Mouse (Mus musculus): Measurements from ENCODE around the gene Med31.
"Not testable (repeated sequence)": the region's sequence is repeated elsewhere in the genome, so short reads cannot be mapped to it uniquely, and the experiment has no call there.

Gene Med31

GRCm38 (mm10) chr11:72207834-72208377, 7.5 kb downstream of the Med31 start:
- ChIA-PET CTCF (interaction anchor here in 1 of 4 experiments (1.6 to 2.1 kb wide), 2 partner anchors 13 to 104 kb away, joined by 4 to 6 read pairs; no protein-coding TSS in a partner anchor), POLR2A (interaction anchor here in 2 of 4 experiments (0.5 to 2.5 kb wide), 4 partner anchors 13 to 79 kb away, joined by 3 to 10 read pairs (median 4); no protein-coding TSS in a partner anchor)

- CTCF ChIA-PET = interaction anchor here in 3 of 4 experiments (0.9 to 2.2 kb wide), 9 partner anchors 14 to 222 kb away, joined by 3 to 13 read pairs (median 4); no protein-coding TSS in a partner anchor
- POLR2A ChIA-PET = interaction anchor here in 3 of 4 experiments (0.6 to 3.5 kb wide), 19 partner anchors 11 to 364 kb away, joined by 3 to 21 read pairs (median 4); partner anchors contain the start of genes Ggt6 (in 1 of the 3), Smtnl2 (in 1 of the 3) and Xaf1 (in 1 of the 3)
Observed at GRCm38 (mm10) chr11:72207204-72207833, 8.1 kb downstream of the Med31 start, which contains the start of the genes 4933427D14Rik and Txndc17. Gene 4933427D14Rik, minus strand, starts transcription at chr11:72207459. Gene Txndc17, plus strand, starts transcription at chr11:72207547.

DNA sequence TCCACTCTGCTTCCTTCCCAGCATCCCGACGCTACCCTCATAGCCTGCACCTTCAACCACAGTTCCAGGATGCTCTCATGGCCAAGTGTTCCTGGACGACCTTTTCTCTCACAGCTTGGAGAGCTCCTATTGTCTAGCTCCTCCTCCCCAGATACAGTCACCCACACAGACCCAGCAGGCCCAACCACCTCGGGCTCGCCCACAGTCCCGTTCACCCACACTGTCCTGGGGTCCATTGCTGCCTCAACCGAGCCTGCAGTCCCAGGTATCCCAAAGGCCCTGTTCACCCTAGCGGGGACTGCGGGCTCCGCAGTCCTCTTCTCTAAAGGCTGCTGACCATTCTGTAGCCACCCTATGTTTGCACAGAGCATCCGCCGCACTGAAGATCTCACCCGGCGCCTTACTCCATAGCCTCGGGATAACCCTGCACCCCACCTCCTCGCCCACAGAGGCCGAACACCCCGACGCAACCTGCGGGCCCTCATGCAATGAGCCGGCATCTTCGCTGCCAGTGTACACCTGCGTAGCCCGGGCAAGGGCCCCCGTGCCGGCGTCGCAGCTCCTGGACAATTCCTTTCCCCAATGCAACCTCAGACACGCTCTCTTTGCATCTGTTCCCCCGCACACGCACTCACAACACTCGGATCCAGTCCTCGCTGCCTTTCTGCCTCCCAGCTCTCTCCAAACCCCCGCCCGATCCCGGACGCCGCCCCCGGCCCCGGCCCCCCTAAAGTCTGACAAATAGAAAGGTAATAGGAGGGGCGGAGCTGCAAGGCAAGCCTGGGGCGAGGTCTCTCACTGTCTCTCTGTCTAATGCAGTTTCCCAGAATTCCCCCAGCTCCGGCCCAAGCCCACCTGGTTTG, 8.8 kb downstream of the Med31 start, which contains the start of gene Gm43951:
TSS of gene Gm43951 (minus strand) at position 500 of the 863 bp plus-strand sequence.
- CTCF ChIA-PET = interaction anchor here in 3 of 4 experiments (0.5 to 2.2 kb wide), 14 partner anchors 14 to 223 kb away, joined by 3 to 13 read pairs (median 4); no protein-coding TSS in a partner anchor
- POLR2A ChIA-PET = interaction anchor here in 3 of 4 experiments (0.6 to 3.5 kb wide), 23 partner anchors 11 to 1202 kb away, joined by 3 to 21 read pairs (median 4); partner anchors contain the start of genes Ggt6 (in 1 of the 3), Smtnl2 (in 1 of the 3) and Xaf1 (in 1 of the 3)

GRCm38 (mm10) chr11:72205256-72205655, 10.1 kb downstream of the Med31 start:
- ChIA-PET POLR2A (interaction anchor here in 2 of 4 experiments (0.5 to 3.5 kb wide), 6 partner anchors 9 to 137 kb away, joined by 3 to 21 read pairs (median 6); partner anchors contain the start of gene Xaf1 (in 1 of the 2)), CTCF (interaction anchor here in 3 of 4 experiments (0.8 to 2.2 kb wide), 6 partner anchors 16 to 224 kb away, joined by 3 to 13 read pairs (median 6); no protein-coding TSS in a partner anchor)

- POLR2A ChIA-PET = interaction anchor here in 3 of 4 experiments (0.6 to 1.3 kb wide), 3 partner anchors 12 to 139 kb away, joined by 3 read pairs; no protein-coding TSS in a partner anchor
- CTCF ChIA-PET = interaction anchor here in 2 of 4 experiments (0.8 to 1.2 kb wide), 4 partner anchors 17 to 90 kb away, joined by 3 read pairs; no protein-coding TSS in a partner anchor
Observed at GRCm38 (mm10) chr11:72203440-72203839, 12.0 kb downstream of the Med31 start.

DNA sequence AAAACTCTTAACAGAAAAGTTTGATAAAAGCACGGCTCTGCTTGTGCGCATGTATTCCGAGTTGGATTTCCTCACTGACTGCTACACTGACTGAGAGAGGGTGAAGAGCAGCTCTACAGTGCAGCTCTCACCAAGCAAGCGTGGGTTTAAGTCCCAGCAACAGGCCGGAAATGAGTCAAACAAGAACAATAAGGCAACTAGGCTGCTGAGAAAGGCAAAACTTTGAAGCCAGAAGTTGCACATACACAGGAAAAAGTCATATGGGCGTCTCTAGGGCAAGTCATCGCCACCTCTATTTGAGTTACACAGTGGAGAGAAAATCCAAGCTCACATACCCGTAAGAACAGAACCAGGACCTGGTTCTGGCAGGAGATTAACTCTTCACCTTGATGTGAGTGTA, 18.9 kb downstream of the Med31 start:
- ChIA-PET CTCF (no interaction called here), POLR2A (interaction anchor here in 2 of 4 experiments (0.7 to 3.8 kb wide), 5 partner anchors 9 to 105 kb away, joined by 3 to 21 read pairs (median 3); partner anchors contain the start of genes 4933427D14Rik (in 2 of the 2), Gm43951 (in 2 of the 2) and Txndc17 (in 1 of the 2))

GRCm38 (mm10) chr11:72194259-72194658, 21.1 kb downstream of the Med31 start:
- POLR2A ChIA-PET = interaction anchor here in 1 of 4 experiments (0.7 to 3.8 kb wide), 4 partner anchors 11 to 342 kb away, joined by 3 to 21 read pairs (median 7); partner anchors contain the start of genes 4933427D14Rik, Gm43951 and Txndc17
- CTCF ChIA-PET = interaction anchor here in 1 of 4 experiments (0.7 kb wide), 1 partner anchor 1947 kb away, joined by 3 read pairs; no protein-coding TSS in a partner anchor

GRCm38 (mm10) chr11:72190857-72191256, 24.5 kb downstream of the Med31 start:
- CTCF ChIA-PET = no interaction called here

GRCm38 (mm10) chr11:72184252-72184651, 31.1 kb downstream of the Med31 start:
- ChIA-PET POLR2A (interaction anchor here in 1 of 4 experiments (0.6 to 0.7 kb wide), 2 partner anchors 182 to 247 kb away, joined by 3 read pairs; no protein-coding TSS in a partner anchor), CTCF (interaction anchor here in 2 of 4 experiments (0.7 to 1.6 kb wide), 2 partner anchors 132 to 158 kb away, joined by 3 to 5 read pairs; no protein-coding TSS in a partner anchor)

More at GRCm38 (mm10) chr11:72190857-72191256, 24.5 kb downstream of the Med31 start:
- POLR2A ChIA-PET = interaction anchor here in 1 of 4 experiments (0.5 to 0.6 kb wide), 2 partner anchors 125 to 152 kb away, joined by 3 read pairs; no protein-coding TSS in a partner anchor

GRCm38 (mm10) chr11:72181136-72181535, 34.3 kb downstream of the Med31 start:
- ChIA-PET POLR2A (interaction anchor here in 1 of 4 experiments (0.6 kb wide), 1 partner anchor 25 kb away, joined by 3 read pairs; the partner anchor contains the start of gene Gm43951), CTCF (interaction anchor here in 1 of 4 experiments (0.6 kb wide), 2 partner anchors 43 to 414 kb away, joined by 3 read pairs; no protein-coding TSS in a partner anchor)

- POLR2A ChIA-PET = no interaction called here
Observed at GRCm38 (mm10) chr11:72180556-72180955, 34.8 kb downstream of the Med31 start.

GRCm38 (mm10) chr11:72176553-72176952, 38.8 kb downstream of the Med31 start:
- CTCF ChIA-PET = interaction anchor here in 2 of 4 experiments (1.0 to 1.2 kb wide), 2 partner anchors 32 to 124 kb away, joined by 3 to 4 read pairs; no protein-coding TSS in a partner anchor

More at GRCm38 (mm10) chr11:72180556-72180955, 34.8 kb downstream of the Med31 start:
- CTCF ChIA-PET = interaction anchor here in 2 of 4 experiments (0.6 to 1.1 kb wide), 3 partner anchors 43 to 415 kb away, joined by 3 read pairs; no protein-coding TSS in a partner anchor

GRCm38 (mm10) chr11:72175966-72176365, 39.4 kb downstream of the Med31 start:
- CTCF ChIA-PET = interaction anchor here in 3 of 4 experiments (0.6 to 1.0 kb wide), 3 partner anchors 32 to 110 kb away, joined by 3 read pairs; no protein-coding TSS in a partner anchor

More at GRCm38 (mm10) chr11:72176553-72176952, 38.8 kb downstream of the Med31 start:
- POLR2A ChIA-PET = interaction anchor here in 2 of 4 experiments (0.5 to 0.9 kb wide), 2 partner anchors 10 to 13 kb away, joined by 4 to 5 read pairs; no protein-coding TSS in a partner anchor

DNA sequence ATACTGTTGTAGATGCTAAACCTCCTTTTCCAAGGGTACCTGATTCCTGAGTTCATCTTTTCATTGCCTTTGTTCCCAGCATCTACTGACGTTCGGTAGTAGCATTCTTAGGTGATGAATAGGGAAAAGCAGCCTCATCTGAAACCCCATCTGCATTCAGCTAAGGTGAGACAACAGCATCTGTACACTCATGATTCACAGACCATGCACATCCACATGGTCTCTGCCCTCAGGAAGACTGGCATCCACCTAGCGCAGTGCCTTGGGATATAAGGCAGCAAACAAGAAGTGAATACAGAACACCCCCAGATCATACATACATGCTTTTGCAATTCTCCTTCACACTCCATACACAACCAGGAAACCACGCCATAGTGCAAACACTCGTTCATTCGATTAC, 40.7 kb downstream of the Med31 start:
- POLR2A ChIA-PET = no interaction called here
- CTCF ChIA-PET = no interaction called here

More at GRCm38 (mm10) chr11:72175966-72176365, 39.4 kb downstream of the Med31 start:
- POLR2A ChIA-PET = interaction anchor here in 1 of 4 experiments (0.5 kb wide), 1 partner anchor 13 kb away, joined by 5 read pairs; no protein-coding TSS in a partner anchor

DNA sequence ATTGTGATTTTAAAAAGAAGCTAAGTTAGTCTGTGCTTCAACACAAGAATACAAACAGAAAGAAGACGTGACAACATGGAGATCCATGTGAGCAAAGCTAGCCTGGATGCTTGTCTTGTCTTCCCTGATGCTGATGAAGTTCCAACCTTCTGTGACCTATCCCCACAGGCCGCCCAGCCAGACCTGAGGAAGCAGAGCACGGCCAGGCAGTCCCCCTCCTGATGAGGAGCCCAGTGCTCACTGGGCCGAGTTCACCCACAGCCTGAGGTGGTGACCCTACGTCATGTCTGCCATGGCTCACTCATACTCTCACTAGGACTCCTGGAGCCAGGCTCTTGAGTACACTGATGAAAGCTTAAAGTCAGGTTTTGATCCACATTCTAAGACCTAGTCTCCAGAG, 41.9 kb downstream of the Med31 start:
- CTCF ChIA-PET = interaction anchor here in 1 of 4 experiments (0.7 kb wide), 1 partner anchor 48 kb away, joined by 3 read pairs; no protein-coding TSS in a partner anchor
- POLR2A ChIA-PET = interaction anchor here in 2 of 4 experiments (0.5 to 1.0 kb wide), 2 partner anchors 33 to 118 kb away, joined by 3 to 13 read pairs; partner anchors contain the start of genes 4933427D14Rik (in 1 of the 2), Gm43951 (in 1 of the 2) and Txndc17 (in 1 of the 2)

- POLR2A ChIA-PET = interaction anchor here in 1 of 4 experiments (0.6 kb wide), 1 partner anchor 62 kb away, joined by 3 read pairs; no protein-coding TSS in a partner anchor
- CTCF ChIA-PET = not testable (repeated sequence)
Observed at GRCm38 (mm10) chr11:72171906-72172305, 43.5 kb downstream of the Med31 start.

- CTCF ChIA-PET = no interaction called here
- POLR2A ChIA-PET = no interaction called here
Observed at GRCm38 (mm10) chr11:72169871-72170270, 45.5 kb downstream of the Med31 start.

All from embryonic stem cell, embryonic (primary cell).